Mouse (Mus musculus) T-helper 1 cell (primary cell): ENCODE measurements around the gene Ube2z.

Experiments used
- in situ Hi-C: fragments of 300-600 bp; cut with MboI, MseI; formaldehyde crosslinking; loops from one replicate; pipeline ENCODE4 v1.15.1; 2025; ENCODE audit warnings: high pct_unique_total_duplicates

Gene Ube2z

GRCm38 (mm10) chr11:96007516-96008235 lies 57.5 kb downstream of the Ube2z start:
- in situ Hi-C loops: loop anchor here (10.0 kb wide), 1 partner anchor 1227 kb away; no protein-coding TSS in a partner anchor

- in situ Hi-C loops: loop anchor here (10.0 kb wide), 1 partner anchor 1228 kb away; no protein-coding TSS in a partner anchor
Observed at GRCm38 (mm10) chr11:96006852-96007515, 58.2 kb downstream of the Ube2z start.

GRCm38 (mm10) chr11:96006367-96006851 lies 58.8 kb downstream of the Ube2z start:
- in situ Hi-C loops: loop anchor here (10.0 kb wide), 1 partner anchor 1228 kb away; no protein-coding TSS in a partner anchor

DNA sequence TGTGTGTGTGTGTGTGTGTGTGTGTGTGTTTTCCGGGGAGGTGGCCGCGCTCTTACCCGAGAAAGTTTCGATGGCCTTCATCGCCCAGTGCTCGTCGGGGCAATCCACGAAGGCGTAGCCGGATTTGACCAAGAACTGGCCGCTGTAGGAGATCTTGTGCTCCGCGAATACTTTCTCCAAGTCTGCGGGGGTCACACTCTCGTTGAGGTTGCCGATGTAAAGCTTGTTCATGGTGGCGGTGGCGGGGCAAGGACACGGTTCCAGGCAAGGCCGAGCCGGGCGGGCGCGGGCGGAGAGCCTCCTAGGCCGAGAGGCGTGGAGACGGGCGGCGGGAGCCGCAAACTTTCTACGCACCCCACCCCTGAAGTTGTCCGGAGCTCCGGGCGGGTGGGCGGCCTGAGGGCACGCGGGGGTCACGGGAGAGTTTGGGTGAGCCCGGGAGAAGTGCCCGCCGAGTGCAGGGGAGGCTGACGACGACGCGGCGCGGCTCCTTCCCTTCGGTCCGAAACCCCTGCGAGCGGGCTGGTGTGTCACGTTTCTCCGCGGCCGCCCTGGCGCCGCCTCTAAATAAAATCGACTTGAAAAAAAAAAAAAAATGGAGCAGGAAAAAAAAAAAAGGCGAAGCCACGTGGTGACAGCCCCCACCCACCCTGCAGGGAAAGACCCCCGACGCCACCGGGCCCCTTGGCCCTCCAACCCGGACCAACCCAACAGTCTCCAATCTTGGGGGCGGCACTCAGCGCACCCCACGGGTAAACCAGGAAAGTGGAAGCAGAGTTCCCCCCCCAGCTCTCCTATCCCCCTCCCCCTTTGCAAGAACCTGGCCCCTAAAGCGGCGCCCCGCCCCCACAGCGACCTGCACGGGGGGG lies 59.6 kb downstream of the Ube2z start, which contains the start of gene Igf2bp1:
Igf2bp1 (minus strand) TSS at position 538 of the 869 bp plus-strand sequence.
- in situ Hi-C loops: loop anchor here (10.0 kb wide), 1 partner anchor 1229 kb away; no protein-coding TSS in a partner anchor

GRCm38 (mm10) chr11:96004793-96005402 lies 60.3 kb downstream of the Ube2z start:
- in situ Hi-C loops: loop anchor here (10.0 kb wide), 1 partner anchor 1230 kb away; no protein-coding TSS in a partner anchor

DNA sequence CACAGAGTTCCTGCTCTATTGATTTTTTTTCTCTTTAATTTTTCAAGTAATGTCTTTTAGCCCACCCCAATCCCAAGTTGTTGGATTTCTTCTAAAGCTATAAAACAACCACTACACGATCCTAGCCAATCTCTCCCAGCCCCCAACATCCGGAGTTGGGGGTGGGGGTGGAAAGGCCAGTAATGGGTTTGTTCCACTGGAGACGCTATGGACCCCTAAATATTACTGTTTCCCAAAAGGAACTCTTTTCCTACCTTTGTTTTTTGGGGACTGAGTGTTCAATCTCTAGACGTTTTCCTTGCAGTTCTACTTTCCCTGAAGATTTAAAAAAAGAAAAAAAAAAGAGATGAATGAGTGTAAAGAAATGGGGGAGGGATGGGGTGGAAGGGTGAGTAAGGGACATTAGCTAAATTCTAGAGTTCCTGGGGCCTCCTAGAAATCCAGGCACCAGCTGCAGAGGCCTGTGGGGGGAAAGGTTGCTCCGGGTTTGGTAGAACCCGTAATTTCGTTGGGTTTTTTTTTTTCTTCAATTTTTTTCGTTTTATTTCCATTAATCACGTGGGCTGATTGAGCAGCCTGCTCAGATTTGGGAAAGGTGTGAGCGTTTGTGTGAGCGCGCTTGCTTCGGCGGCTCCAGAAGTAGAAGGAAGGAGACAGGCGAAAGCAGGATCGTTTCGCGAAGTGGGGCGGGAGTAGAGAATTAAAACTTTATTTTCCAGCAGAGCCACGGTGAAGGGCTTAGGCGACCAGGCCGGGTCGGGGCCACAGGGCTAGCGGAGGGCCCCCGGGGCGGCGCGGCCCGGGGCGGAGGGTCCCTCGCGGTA lies 61.0 kb downstream of the Ube2z start:
- in situ Hi-C loops: loop anchor here (10.0 kb wide), 1 partner anchor 1231 kb away; no protein-coding TSS in a partner anchor

DNA sequence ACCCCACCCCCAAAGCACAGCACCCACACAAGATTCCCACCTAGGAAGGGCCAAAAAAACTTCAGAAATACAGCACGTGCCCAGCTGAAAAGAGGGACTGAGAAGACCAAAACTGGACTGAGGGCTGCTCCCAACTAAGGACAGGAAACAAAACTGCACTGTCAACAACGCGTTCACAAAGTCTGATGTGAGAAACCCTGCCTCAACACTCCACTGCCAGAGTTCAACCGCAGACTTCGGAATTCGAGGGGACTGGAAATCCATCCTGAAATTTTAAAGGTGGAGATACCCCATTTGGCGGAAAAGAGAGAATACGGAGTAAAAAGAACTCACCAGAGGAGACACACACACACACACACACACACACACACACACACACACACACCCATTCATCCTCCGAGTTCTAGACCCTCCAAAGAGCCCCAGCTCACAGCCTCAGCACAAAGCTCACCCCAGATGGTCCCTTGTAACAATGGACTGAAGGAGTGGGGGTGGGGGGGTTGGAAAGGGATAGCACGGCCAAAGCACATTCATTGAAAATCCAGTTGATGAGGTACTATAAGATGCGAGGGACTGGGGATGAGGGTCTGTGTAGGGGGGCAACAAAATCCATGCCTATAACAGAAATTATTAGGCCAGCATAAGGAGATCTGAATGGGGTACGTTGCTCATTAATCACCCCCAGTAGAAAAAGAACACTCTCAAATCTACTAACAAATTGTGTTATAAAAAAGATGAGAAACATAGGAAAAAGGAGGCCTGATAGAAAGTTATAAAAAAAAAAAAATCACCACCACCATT lies 61.9 kb downstream of the Ube2z start:
- in situ Hi-C loops: loop anchor here (10.0 kb wide), 1 partner anchor 1232 kb away; no protein-coding TSS in a partner anchor
